Mouse (Mus musculus) fibroblast of lung, adult 2 months (primary cell): ENCODE measurements at regions not wholly inside any gene's neighbourhood (a gene's known extent, or its start where the extent isn't known, plus 50 kb on each side); places are given as distances from the start of the nearest gene placed in this dataset.

Source experiments
- DNase-seq: peaks from one replicate; pipeline ENCODE4 v3.0.0-alpha.2; 2011; ENCODE audit warnings: low read depth

DNA sequence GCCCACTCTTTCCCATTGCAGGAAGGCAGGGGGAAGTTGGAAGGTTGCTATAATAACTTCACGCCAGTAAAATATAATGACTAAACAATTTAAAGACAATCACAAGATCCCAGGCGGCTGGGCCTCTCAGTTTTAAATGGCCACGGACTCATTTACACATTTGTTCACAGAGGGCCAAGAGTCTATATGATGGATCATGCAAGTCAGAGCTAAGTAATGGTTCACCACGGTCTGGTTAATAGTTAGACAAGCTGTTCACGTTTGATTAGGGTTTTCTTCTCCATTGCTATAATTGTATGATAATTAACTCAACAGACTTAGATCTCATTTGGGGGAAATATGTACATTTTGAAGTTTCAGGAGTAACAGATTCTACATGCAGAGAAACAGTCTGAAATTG, 170.0 kb downstream of the Ppargc1a start:
- DNase-seq: no peak

DNA sequence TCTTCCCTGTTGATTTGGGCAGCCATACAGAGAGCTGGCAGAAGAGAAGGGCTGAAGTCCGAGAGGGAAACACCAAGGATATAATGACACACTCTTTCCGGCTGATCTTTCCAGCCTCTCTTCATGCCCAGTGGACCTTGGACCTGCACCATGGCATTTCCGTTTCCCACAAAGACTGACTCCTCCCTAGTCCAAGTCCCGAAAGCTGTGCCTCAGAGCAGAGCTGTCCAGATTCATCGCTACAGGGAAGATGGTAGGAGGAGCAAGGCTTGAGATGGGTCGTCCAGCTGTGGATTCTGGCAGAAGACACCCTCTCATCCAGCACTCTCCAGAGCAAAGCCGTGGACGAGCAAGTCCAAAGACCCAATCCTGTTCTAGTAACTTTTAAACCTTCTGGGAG, 176.2 kb downstream of the Ppargc1a start:
- DNase-seq: peak; percentile 6

DNA sequence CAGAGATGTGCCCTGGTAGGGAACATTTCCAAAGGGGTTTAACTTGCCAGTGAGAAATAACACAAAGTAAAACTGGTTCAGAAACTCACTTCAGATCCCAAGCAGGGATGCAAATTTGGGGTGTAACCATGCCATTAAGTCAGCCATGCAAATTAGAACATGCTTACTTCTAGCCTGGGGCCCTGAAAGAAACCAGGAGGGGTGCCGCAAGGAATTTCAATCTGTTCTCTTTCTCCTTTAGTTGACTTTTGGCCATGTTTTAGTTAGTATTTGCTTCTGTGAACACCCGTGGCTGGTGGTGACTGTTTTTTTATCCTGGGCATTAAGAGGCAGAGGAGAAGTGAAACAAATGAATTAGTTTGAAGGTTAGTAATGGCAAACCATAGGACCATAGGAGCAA, 179.8 kb downstream of the Ppargc1a start:
- DNase-seq: no peak

DNA sequence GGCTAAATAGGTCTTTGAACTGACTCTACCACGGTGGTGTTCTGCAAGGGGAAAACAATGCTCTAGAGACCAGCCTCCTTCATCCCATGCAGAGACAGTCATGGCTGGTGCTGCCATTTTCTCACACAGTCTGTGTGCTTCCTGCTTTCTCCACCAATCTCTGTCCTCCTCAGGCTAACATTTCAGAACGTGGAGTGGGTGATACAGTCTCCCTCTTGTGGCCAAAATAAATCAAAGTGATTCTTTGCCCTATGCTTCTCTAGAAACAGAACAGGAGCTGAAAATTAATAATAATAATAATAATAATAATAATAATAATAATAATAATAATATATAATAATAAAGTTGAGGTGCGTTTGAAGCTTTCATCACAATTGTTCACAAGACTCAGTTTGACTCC, 181.1 kb downstream of the Ppargc1a start:
- DNase-seq: no peak

DNA sequence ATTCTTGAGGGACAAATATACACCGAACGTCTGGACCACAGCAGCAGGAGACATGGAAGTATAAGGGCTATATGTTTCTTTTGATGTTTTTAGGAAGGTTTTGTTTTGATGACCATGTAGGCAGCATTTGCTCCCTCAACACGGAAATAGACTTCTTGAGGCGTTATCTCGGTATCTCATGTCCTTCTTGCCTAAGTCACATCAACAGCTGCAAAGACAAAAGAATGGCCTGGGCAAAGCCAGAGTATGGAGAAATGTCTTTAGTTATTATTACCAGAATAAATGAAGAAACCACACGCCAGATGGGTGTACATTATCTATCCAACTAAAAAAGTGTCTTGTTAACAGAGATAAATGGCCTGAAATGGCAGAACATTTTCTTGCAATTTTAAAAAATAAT, 183.2 kb downstream of the Ppargc1a start:
- no peak for DNase-seq

DNA sequence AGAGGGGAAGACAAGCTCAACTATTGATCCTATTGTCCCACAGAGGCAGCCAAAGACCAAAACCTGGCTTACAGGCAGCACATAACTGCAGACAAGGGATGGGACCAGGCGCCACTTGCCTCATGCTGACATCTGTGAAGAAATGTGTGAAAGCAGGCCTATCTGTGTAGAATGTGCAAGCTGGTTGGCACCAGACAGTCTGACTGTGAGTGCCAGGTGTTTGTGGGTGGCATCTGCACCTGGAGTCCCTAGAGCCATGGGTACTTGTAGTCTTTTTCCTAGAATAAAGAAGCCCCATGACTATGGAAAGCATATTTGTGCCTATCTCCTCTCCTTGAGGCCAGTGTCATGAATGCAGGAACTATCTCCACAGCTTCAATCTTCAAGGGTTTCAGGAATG, 208.4 kb downstream of the Ppargc1a start:
- no peak for DNase-seq

DNA sequence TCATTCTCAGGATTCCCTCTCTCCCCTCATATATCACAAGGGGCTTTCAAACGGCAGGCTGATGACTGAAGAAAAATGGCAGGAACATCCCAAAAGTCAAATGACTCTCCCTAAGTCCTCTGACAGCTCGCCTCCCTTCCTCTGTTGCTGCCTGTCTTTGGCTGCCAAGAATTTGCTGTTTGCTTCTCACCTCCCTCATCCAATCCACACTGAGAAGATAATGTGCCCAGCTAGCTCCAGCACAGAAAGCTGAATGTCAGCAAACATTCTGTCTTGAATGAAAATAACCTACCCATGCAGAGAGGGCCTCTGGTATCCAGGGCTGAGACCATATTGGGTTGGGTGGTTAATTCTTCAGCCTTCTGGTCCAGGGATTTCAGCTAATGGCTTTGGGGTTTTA, 219.3 kb downstream of the Ppargc1a start:
- DNase-seq: no peak

DNA sequence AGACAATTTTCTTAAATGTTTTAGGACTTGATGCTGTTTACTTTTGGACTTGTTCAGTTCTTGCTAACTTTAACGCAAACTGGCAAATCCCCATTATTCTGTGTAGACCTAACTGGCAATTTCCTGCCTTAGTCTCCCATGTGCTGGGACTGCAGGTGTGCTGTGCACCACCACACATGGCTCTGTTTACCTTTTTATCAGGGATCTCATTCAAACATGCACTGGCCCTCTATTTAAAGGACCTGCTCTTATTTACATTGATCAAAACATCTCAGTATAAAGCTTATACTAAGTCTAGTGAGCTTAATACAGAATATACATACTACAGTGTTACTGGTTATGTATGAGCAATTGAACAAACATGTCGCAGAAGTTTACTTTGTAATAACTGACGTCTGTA, 238.4 kb downstream of the Ppargc1a start:
- DNase-seq: no peak

DNA sequence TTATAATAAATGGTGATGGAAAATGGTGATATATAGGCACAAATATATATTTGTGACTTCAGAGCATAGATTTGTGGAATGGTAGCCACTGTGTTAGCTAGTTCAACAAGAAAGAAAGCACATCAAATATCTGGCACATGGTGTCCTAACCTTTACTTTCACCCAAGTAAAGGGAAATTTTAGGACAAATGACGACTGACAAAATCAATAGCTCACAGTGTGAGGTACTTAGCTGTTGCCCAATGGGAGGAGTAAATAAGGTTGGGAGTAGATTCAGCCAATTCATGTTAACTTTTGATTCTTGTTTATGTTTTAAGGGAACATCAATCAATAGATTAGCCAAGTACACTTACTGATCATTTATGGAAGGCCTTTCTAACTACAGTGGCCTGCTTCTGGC, 278.3 kb downstream of the Ppargc1a start:
- DNase-seq: no peak

DNA sequence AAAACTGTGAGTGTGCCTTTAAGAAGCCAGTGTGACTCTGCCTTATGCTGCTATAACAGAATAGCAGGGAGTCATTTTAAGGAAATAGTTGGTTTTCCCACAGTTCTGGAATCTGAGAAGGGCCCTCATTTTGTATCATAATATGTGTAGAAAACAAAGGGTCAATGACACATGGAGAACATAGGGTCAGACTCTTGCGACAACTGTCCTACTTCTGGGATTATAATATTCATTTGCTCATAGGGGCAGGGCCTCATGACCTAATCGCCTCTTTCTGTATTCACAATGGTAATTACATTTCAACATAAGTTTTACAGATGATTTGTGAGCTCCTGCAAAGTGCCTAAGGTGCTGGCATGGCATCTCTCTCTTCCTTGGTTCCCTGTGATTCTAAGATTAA, 279.3 kb downstream of the Ppargc1a start:
- no peak for DNase-seq

DNA sequence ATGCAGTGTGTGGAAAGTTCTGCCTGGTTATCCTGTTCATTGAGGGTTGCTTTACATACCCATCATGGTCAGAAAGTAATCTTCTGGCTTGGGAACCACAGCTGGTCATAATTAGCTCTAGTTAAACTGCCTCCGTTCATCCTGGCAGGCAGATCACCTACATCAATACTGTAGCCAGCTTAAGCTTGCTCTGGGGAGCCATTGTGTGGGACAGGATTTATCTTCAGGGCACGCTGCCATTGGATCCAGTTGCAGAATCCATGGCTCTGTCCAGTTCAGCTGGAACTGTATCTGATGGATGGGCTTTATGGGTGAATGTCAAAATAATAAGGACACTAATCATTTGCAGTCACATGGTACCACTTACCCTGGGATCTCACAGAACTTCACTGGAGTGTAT, 326.4 kb downstream of the Ppargc1a start:
- no peak for DNase-seq

DNA sequence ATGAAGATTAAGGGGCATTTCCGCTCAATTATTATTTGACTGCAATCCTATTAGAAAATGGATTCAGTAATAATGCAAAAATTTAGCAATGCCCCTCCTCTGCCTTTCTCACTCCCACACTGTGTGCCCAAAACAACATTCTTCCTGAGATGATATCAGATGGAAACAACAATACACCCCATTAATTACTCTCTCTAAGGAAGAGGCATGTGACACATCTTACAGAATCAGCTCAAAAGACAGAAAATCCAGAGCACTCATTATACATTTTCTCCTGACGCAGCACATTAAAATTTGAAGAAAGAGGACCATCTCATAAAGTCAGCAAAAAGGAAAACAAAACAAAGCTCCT, 333.5 kb downstream of the Ppargc1a start:
- DNase-seq: no peak

DNA sequence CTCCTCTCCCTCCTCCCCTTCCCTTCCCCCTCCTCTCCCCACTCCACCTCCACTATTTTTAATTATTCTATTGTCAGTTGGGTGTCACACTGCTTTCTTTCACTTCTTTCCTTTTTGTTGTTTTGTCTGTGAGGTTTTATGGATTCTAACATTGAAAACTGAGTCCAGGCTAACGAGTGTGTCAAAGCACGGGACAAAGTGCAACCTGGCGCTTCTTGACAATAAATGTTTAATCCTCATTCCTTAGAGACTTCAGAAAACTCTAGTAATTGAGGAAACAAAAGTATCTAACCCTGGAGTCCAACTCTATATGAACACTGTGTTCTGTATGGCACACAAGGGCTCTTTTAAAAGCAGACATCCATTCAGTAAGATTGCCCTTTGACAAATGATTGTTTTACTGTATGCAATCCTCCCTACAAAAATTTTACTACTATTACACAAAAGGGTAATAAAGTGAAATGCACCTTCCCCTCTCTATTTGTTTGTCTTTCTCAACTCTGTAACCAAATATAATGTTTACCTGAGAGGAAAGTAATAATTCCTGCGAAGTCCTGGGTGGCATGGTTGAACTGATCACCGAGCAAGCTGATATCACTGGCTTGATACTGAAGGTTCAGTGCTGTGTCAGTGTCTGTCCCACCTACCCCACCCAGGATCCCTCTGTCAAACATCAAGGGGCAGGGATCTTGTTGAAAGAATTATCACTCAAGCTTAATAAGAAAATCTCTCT, 334.1 kb downstream of the Ppargc1a start:
- DNase-seq: no peak

DNA sequence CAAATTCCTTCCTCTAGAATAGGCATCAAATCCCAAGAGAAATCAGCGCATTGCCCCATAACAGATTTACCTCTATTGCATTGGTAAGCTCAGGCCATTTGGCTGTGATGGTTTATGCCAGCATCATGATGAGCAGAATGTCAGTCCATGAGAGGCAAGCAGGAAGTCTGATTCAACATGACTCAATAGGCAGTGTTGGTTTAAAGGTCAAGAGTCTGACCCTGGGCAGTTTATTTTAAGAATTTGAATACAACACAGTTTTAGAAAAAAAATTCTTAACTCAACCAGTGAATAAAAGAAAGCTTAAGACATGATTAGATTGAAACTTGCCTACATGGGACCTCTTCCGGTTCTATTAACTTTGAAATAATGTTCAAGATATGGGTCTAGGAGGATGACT, 337.7 kb downstream of the Ppargc1a start:
- no peak for DNase-seq

DNA sequence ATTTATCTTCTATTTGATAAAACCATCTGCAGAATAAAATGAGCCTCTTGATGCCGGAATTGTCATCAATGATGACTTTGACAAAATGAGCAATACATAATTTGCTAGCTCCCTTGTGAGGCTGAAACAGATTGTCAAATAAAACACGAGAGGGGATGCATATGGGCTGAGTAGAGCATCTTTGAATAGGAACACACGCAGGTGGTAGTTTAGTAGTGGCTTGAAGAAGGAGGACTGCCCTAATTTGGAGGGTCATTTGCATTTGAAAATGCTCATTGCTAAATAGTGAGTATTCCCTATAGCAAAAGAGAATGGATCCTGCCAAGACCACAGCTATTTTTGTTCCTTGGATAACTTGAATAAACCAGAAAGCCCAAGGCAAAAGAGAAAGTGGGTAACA, 339.5 kb downstream of the Ppargc1a start:
- DNase-seq: no peak

DNA sequence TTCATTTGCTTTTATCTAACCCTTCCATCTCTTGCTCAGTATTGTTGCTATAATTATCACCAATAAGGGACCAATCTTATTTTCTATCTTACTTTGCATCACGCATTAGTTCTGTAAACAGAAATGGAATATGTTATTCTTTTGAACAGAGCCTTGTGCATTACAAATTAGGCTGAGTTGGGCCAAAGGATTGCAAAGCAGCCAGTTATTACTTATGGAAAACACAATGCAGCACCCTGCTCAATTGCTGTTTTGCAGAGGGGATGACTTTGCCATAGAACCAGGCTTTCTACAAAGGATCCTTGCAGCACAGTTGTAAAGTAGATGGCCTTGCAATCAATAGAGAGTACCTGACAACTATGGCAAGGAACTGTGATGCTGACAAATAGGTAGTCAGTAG, 364.3 kb downstream of the Ppargc1a start:
- DNase-seq: no peak

DNA sequence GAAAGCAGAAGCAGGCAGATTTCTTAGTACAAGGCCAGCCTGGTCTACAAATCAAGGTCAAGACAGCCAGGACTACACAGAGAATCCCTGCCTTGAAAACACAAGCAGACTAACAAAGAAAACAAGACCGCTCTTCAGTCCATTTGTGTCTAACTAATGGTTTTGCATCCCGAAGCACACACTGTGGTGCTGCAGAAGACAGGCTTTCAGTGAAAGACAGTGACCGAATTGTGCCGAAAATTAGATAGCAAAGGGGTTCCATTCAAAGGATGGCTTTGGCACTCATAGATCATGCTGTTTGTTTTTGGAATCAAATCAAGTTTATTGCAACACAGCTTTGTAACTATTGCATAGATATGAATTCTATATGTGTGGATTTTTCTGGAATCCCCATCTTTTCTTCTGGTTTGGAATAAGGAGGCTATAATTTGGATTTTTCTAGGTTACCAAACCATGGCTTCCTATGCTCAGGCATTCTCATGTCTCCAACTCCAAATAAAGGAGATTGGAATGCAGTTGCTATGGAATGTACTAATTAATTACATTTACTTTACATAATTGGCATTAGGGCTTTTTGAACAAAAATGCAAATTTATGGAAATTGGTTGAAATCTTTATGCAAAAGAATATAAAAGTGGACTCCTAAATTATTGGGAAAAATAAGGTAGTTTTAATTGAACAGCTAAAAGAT, 364.9 kb downstream of the Ppargc1a start:
- no peak for DNase-seq

DNA sequence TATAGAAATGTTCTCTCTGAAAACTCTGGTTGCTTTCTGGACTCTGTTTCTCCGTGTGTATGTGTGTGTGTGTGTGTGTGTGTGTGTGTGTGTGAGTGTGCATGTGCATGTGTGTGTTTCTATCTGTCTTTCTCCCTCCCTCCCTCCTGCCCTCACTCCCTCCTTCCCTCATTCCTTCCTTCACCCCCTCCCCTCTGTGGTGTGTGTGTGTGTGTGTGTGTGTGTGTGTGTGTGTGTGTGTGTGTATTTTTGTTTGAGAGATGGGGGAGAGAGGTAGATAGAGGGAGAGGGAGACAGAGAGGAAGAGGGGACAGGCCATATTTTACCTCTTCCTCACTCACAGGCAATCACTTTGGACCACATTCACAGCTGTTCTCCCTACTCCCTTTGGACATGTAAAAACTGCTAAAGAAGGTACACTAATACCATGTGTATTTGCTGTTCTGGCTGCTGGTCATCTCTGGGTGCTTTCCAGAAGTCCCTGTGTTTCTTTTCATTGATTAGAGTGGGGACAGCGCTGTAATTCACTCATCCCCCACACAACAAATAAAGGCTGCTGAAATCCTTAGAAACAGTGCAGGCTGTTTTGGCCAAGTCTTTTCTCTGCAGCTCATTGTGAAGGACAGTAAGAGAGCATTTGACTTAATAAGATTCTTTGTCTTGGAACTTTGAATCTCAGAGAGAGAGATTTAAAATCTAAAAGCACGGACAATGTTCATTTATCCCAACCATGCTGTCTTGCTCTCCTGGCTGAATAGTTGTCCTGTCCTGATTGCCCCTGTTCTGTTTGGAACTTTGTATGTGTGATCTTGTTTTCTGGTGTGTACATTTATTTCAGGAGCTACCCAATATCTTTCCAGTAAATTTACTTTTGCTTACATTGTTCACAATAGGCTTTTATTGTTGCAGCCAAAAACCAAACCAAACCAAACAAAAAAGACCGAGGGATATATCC, 370.9 kb downstream of the Ppargc1a start:
- no peak for DNase-seq

DNA sequence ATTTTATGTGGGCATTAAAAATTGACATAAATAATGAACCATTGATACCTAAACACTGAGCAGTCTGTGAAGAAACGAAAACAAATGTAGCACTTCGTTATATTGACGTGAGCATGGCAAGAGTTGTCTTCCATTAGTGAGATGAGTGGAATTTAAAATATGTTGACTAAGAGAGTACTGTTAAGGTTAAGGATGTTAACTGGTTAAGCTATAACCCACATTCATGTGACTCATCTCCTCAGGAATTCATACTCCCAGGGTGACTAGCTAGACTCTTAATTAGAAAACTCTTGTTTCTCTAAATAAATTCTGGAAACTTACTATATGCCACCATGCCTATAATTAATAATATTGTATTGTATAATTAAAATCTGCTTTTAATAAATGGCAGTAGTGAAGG, 376.9 kb downstream of the Ppargc1a start:
- peak; percentile 4 for DNase-seq

DNA sequence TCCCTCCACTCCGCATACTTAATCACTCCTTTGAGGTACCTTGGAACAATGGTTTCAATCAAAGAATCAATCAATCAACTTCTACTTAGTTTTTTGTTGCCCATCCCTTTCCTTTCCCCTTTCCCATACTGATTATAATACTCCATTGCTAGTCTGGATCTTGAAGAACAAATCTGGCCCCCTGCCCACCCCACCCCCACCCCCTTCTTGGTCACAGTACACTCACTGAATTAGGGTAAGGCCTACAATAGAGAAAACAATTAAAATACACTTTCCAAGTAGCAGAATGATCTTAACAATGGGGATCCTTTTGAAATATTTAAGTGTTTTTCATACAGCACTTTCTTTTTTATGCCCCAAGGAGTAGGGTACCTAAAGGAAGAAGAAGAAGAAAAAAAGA, 397.7 kb downstream of the Ppargc1a start:
- no peak for DNase-seq

DNA sequence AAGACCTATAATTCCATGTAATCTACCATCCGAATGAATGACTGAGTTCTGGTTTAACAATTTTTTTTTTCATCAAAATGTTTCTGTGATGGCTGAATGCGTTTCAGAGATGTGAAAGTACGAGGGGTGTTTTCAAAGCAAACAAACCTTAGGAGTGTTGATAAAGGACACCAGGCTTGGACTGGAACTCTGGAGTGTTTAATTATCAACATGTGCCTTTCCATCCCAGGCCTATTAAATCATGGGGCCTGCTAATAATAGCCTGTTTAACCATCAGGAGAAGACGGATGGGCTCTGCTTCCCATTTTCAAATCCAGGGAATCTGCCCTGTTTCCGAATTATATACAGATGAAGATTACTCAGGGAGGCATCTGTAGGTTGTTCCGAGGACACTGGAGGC, 399.3 kb downstream of the Ppargc1a start:
- DNase-seq: no peak

DNA sequence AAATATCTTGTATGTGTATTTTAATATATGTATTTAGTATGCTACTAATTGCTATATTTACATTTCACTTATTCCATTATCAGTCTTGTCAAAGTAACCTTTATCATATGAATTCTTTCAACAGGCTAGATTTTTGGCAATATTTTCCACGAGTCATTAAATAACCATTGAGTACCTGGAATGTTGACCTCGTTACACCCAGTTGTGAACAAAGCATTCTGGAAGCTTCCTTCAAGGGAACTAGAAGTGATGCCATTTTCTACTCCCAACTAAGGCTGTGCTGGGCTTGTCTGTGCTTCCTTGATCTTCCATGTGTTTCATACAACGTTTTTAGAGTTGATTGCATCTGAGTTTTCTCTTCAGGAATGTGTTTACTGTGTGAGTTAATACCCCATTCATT, 410.6 kb downstream of the Ppargc1a start:
- no peak for DNase-seq

DNA sequence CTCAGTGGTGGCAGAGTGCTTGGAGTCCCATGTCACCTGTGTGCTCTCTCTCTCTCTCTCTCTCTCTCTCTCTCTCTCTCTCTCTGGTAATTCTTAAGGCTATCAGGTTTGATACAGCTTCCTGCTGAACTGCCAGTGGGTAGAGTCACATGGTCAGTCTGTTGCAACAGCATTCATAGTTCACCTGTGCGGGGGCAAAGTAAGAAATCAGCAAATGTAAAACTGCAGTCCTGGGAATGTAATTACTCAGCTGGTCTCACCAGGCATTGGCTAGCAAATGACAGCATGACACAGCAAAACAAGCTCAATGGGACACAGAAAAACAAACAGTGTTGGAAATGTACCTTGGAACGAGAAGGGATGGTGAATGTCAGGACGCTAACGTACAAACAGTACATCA, 422.7 kb downstream of the Ppargc1a start:
- no peak for DNase-seq
